Mouse (Mus musculus) cortical plate, adult 2 months (tissue): ENCODE data around the gene Col9a2. TPM values are rescaled to one million over a fixed set of nuclear protein-coding genes. Genes with fewer than 3 reads are reported as not detected.

Experiments used
- H3K27ac ChIP-seq: fragments of 200-500 bp; 2 replicates; pipeline ENCODE4 v1.5.1; 2012; ENCODE audit warnings: low read length, control low read depth, inconsistent platforms; ENCODE audit not compliant: insufficient read depth
- H3K4me1 ChIP-seq: fragments of 200-500 bp; 2 replicates; pipeline ENCODE4 v1.6.1; 2011; ENCODE audit warnings: low read length; ENCODE audit not compliant: control insufficient read depth, insufficient read depth
- H3K4me3 ChIP-seq: fragments of 200-500 bp; 2 replicates; pipeline ENCODE4 v1.5.1; 2011; ENCODE audit warnings: mild to moderate bottlenecking, low read length, control low read depth; ENCODE audit not compliant: insufficient read depth
- CTCF ChIP-seq: fragments of 200-500 bp; IDR thresholded peaks from 2 replicates; pipeline ENCODE4 v1.5.1; 2011; ENCODE audit warnings: mild to moderate bottlenecking, control low read depth, low read length; ENCODE audit not compliant: insufficient read depth; ENCODE audit errors: extremely low read depth
- POLR2A ChIP-seq: fragments of 200-500 bp; IDR thresholded peaks from 2 replicates; pipeline ENCODE4 v1.6.1; 2011; ENCODE audit warnings: mild to moderate bottlenecking, low read length, control low read depth; ENCODE audit not compliant: insufficient read depth; ENCODE audit errors: extremely low read depth
- polyA plus RNA-seq: library from polyadenylated mRNA; depleted of rRNA; stranded (reverse); fragments of >200 nt; gene quantifications from 2 replicates; pipeline ENCODE4 v1.2.3, GENCODE M21; 2012; rRNA removed

Gene Col9a2
- 5.3 and 5.6 TPM in 2 replicates for polyA plus RNA-seq

DNA sequence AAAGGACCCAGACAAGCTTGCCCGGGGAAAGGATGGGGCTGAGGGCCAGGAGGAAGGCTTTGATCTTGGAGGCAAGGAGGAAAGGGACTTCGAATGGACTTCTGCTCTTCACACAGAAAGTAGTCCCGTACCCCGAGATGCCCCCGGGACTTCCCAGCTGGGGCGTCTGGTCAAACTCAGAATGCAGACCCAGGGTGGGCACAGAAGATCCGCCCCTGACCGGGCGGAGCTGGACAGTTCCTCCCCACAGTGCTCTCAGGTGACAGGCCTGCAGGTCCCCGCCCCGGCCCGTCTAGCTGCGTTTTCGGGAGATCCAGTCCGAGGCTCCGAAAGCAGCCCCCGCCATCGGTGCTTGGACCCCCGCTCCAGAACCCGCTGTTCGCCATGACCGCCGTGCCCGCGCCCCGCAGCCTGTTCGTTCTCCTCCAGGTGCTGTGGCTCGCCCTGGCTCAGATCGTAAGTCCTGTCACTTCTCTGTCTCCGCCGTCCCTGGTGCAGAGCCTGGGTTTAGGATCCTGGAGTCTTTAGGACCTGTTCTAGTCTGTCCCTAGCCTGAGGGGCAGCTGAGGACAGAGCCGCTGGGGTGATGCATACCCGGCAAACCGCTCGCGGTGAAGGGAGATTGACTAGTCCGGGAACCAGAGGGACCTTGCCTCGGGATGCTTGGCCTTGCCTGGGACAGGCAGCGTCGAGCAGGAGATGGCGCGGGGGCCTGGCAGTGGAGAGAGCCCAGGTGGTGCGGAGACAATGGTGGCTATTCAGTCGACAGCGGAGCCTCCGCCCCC lies at the start of gene Col9a2:
Col9a2 (plus strand) TSS at position 55 of the 785 bp plus-strand sequence.
- Histone ChIP-seq H3K4me1 (no peaks in the 10 kb centered on the region), H3K27ac (no peak within 1 kb of the TSS), H3K4me3 (no peak within 1 kb of the TSS)
- no peak for TF ChIP-seq CTCF
- TF ChIP-seq POLR2A, result no peak

DNA sequence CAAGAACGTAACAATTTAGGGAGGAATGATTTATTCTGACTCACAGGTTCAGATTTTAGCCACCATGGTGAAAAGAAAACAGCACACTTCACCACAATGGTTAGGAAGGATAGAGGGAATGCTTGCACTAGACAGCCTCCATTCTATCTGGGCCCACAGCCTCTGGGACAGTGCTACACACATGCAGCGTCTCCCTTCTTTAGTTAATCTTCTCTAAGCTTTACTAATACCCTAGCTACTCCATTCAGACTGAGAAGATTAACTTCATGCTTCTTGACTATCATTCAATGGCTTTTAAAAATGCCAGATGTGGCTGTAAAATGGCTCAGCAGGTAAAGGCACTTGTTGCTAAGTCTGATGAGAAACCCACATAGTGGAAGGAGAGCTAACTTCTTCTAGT lies 46.9 kb upstream of the Col9a2 start:
- no peak overlapping the region for H3K27ac ChIP-seq

GRCm38 (mm10) chr4:120993025-120993424 lies 46.2 kb upstream of the Col9a2 start:
- TF ChIP-seq POLR2A (no peak), CTCF (no peak)
- Histone ChIP-seq H3K27ac (no peak overlapping the region), H3K4me3 (no peak overlapping the region), H3K4me1 (peaks cover 4% of the 10 kb centered on the region; the same call in 1 of the 2 replicates)

More for the DNA sequence above, 46.9 kb upstream of the Col9a2 start:
- Histone ChIP-seq H3K4me3 (no peak overlapping the region), H3K4me1 (peaks cover 6% of the 10 kb centered on the region; the same call in 1 of the 2 replicates)
- TF ChIP-seq CTCF (no peak), POLR2A (no peak)

GRCm38 (mm10) chr4:120995911-120996310 lies 43.3 kb upstream of the Col9a2 start:
- TF ChIP-seq CTCF (no peak), POLR2A (no peak)
- Histone ChIP-seq H3K4me3 (no peak overlapping the region), H3K27ac (0 out of 2 replicates have a peak overlapping the region, but pooled peaks have one; percentile 1), H3K4me1 (peaks cover 2% of the 10 kb centered on the region; the same call in 1 of the 2 replicates)

DNA sequence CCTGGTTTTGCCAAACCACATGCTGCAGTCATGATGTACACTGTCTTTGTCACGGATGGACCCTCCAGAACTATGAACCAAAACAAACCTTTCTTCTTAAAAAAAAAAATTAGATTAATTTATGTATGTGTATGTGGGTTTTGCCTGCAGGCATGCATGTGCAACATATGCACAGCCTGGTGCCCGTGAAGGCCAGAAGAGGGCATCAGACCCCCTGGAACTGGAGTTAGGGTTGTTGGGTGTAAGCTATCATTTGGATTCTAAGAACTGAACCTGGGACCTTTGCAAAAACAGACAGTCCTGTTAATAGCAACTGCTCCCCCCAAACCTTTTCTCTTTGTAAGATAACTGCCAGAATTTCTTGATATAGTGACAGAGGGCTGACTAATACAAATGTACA lies 38.1 kb upstream of the Col9a2 start:
- peaks cover 21% of the 10 kb centered on the region for H3K4me1 ChIP-seq
- no peak overlapping the region for H3K27ac ChIP-seq
- TF ChIP-seq POLR2A (no peak), CTCF (no peak)
- no peak overlapping the region for H3K4me3 ChIP-seq

DNA sequence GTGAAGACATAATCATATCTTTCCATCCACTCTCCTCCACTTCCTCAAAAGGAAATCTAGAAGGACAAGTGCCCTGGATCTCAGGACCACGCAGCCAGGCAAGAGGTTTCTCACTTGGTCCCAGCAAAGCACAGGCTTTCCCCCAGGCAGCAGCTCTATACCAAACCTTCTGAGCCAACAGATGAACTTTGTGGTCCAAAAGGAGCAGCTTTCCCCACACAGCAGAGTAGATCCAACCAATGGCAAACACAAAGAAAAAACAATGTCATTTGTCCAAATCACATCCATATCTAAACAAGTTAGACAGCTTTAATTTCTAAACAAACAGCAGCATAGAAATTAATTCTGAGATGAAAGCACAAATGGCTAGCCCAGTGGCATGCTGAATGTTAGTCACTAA lies 37.5 kb upstream of the Col9a2 start:
- Histone ChIP-seq H3K4me1 (peaks cover 21% of the 10 kb centered on the region), H3K27ac (peak overlapping the region; percentile 7; the same call in 1 of the 2 replicates), H3K4me3 (no peak overlapping the region)
- TF ChIP-seq CTCF, result no peak
- no peak for TF ChIP-seq POLR2A

- H3K27ac ChIP-seq, result 0 out of 2 replicates have a peak overlapping the region, but pooled peaks have one; percentile 32
- H3K4me1 ChIP-seq, result peaks cover 22% of the 10 kb centered on the region
- no peak overlapping the region for H3K4me3 ChIP-seq
- TF ChIP-seq CTCF (no peak), POLR2A (no peak)
These were observed 36.6 kb upstream of the Col9a2 start for GRCm38 (mm10) chr4:121002400-121003171.

DNA sequence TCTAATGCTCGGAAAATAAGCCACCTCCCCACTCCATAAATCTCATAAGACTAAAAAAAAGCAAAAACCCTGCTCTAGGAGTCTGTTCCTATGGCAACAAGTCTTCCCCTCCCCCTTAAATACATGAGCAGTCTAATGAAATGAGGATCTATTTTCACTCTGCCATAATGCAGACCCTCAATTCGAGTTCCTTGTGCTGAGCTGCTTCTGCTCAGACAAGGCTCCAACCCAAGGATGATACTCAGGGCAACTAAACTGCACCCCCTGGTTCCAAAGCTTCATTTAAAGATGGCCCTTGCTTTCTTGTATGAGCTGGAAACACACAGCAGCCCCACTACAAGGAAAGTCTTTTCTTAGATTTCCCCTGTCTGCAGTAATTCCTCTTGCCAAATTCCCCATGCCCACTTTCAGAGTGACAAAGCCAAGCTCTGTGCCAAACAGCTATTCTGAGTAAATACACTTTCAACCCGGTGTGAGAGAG lies 35.5 kb upstream of the Col9a2 start:
- Histone ChIP-seq H3K4me3 (no peak overlapping the region), H3K4me1 (peaks cover 25% of the 10 kb centered on the region), H3K27ac (peak overlapping the region; percentile 78)
- TF ChIP-seq POLR2A, result no peak

GRCm38 (mm10) chr4:121004679-121005078 lies 34.5 kb upstream of the Col9a2 start:
- H3K27ac ChIP-seq, result peak overlapping the region; percentile 65; the same call in 1 of the 2 replicates
- H3K4me1 ChIP-seq, result peaks cover 29% of the 10 kb centered on the region
- H3K4me3 ChIP-seq, result no peak overlapping the region
- TF ChIP-seq CTCF (no peak), POLR2A (no peak)
